Mouse (Mus musculus) liver, postnatal 0 days (tissue): ENCODE data around the gene 4933430I17Rik. TPM values are rescaled to one million over a fixed set of nuclear protein-coding genes. Genes with fewer than 3 reads are reported as not detected.

ENCODE experiments used
- ATAC-seq: fragments of 200-750 bp; cut with Nextera tagmentation; 2 replicates; pipeline ENCODE4 v1.8.0; 2017; ENCODE audit warnings: mild to moderate bottlenecking, moderate library complexity
- DNase-seq: peaks from one replicate; pipeline ENCODE4 v3.0.0-alpha.2; 2016
- H3K27ac ChIP-seq: fragments of 300-500 bp; sonication (generic); 2 replicates; pipeline ENCODE4 v1.5.1; 2014; ENCODE audit warnings: antibody characterized with exemption, moderate library complexity, mild to moderate bottlenecking, low read depth
- H3K27me3 ChIP-seq: fragments of 300-500 bp; sonication (generic); 2 replicates; pipeline ENCODE4 v1.6.1; 2014; ENCODE audit warnings: low read length, control low read depth, mixed read lengths; ENCODE audit not compliant: insufficient read depth
- H3K36me3 ChIP-seq: fragments of 300-500 bp; sonication (generic); replicated peaks from 2 replicates; pipeline ENCODE4 v1.6.1; 2014; ENCODE audit warnings: mild to moderate bottlenecking, control low read depth, low read length, moderate library complexity, mixed read lengths; ENCODE audit not compliant: insufficient read depth
- H3K4me1 ChIP-seq: fragments of 300-500 bp; sonication (generic); 2 replicates; pipeline ENCODE4 v1.6.1; 2014; ENCODE audit warnings: antibody characterized with exemption, mild to moderate bottlenecking, control low read depth; ENCODE audit not compliant: insufficient read depth
- H3K4me2 ChIP-seq: fragments of 300-500 bp; sonication (generic); 2 replicates; pipeline ENCODE4 v1.6.1; 2014; ENCODE audit warnings: low read depth, mild to moderate bottlenecking, low read length, moderate library complexity, mixed read lengths
- H3K4me3 ChIP-seq: fragments of 300-500 bp; sonication (generic); 2 replicates; pipeline ENCODE4 v1.5.1; 2014; ENCODE audit warnings: low read depth, low read length
- H3K9ac ChIP-seq: fragments of 300-500 bp; sonication (generic); replicated peaks from 2 replicates; pipeline ENCODE4 v1.6.1; 2014; ENCODE audit warnings: mild to moderate bottlenecking, moderate library complexity
- H3K9me3 ChIP-seq: fragments of 300-500 bp; sonication (generic); 2 replicates; pipeline ENCODE4 v1.6.1; 2016; ENCODE audit warnings: mild to moderate bottlenecking, control low read depth, low read length, mixed read lengths
- CTCF ChIP-seq: sonication (generic); IDR thresholded peaks from 2 replicates; pipeline ENCODE4 v1.5.1; 2016; ENCODE audit warnings: antibody characterized with exemption, low read depth
- EP300 ChIP-seq: IDR thresholded peaks from 2 replicates; pipeline ENCODE4 v1.6.1; 2016; ENCODE audit warnings: antibody characterized with exemption, low read depth, mild to moderate bottlenecking
- WGBS: fragments of 180-500 bp; shearing (Covaris S2); extraction: QIAGEN DNeasy Blood & Tissue Kit; methylation state at CpG from one replicate; pipeline ENCODE4 v1.1.7; 2014; ENCODE audit not compliant: insufficient replicate concordance; 5-methylcytosine and 5-hydroxymethylcytosine counted together
- polyA plus RNA-seq: library from polyadenylated mRNA; unstranded; fragments of >200 nt; fragmentation: Nextera tagmentation; extraction: Ambion mirVana; gene quantifications from 2 replicates; pipeline ENCODE4 v1.2.1, GENCODE M21; 2015

Gene 4933430I17Rik
- polyA plus RNA-seq, 1 experiment from 2014 or later, result not detected

- H3K4me3 ChIP-seq, result peak overlapping the region; percentile 84
- TF ChIP-seq EP300 (no peak), CTCF (no peak)
- peaks cover 6% of the 10 kb centered on the region; the same call in 1 of the 2 replicates for H3K36me3 ChIP-seq
- peaks cover 24% of the 10 kb centered on the region for H3K4me1 ChIP-seq
- peak overlapping the region; percentile 76 for H3K27ac ChIP-seq
- peak overlapping the region; percentile 79 for H3K9ac ChIP-seq
- ATAC-seq (peak; percentile 91), DNase-seq (peak; percentile 90)
- no peaks in the 10 kb centered on the region for H3K27me3 ChIP-seq
- WGBS, result 2% methylated on average over 38 of the region's 38 CpGs
- peak overlapping the region; percentile 95 for H3K4me2 ChIP-seq
- no peaks in the 10 kb centered on the region for H3K9me3 ChIP-seq
Observed at GRCm38 (mm10) chr4:62501964-62502732, 23.0 kb upstream of the 4933430I17Rik start.

- Histone ChIP-seq H3K27me3 (no peaks in the 10 kb centered on the region), H3K4me3 (no peak overlapping the region), H3K27ac (peak overlapping the region; percentile 76), H3K36me3 (peaks cover 15% of the 10 kb centered on the region), H3K9ac (no peak overlapping the region), H3K4me2 (peak overlapping the region; percentile 28), H3K4me1 (peaks cover 24% of the 10 kb centered on the region), H3K9me3 (no peaks in the 10 kb centered on the region)
- DNase-seq (peak; percentile 18), ATAC-seq (no peak)
- TF ChIP-seq EP300 (no peak), CTCF (no peak)
- WGBS, result 48% methylated on average over 7 of the region's 7 CpGs
Observed at GRCm38 (mm10) chr4:62502969-62503368, 22.2 kb upstream of the 4933430I17Rik start.

- H3K9ac ChIP-seq, result peak within 1 kb of the TSS; percentile 79
- peak; percentile 51 for DNase-seq
- WGBS, result 60% methylated on average over 3 of the region's 3 CpGs
Observed at GRCm38 (mm10) chr4:62503374-62503970, 21.7 kb upstream of the 4933430I17Rik start, which contains the start of gene Hdhd3. Gene Hdhd3 (minus strand): TSS chr4:62503467.

GRCm38 (mm10) chr4:62505991-62506390 is 19.2 kb upstream of the 4933430I17Rik start:
- H3K4me2 ChIP-seq, result no peak overlapping the region
- H3K4me3 ChIP-seq, result no peak overlapping the region
- H3K27me3 ChIP-seq, result no peaks in the 10 kb centered on the region
- no peak overlapping the region for H3K9ac ChIP-seq
- no peak overlapping the region for H3K27ac ChIP-seq
- ATAC-seq (no peak), DNase-seq (no peak)
- H3K9me3 ChIP-seq, result no peaks in the 10 kb centered on the region
- H3K4me1 ChIP-seq, result peaks cover 21% of the 10 kb centered on the region
- 77% methylated on average over 3 of the region's 3 CpGs for WGBS
- no peak for TF ChIP-seq CTCF
- no peak for TF ChIP-seq EP300
- H3K36me3 ChIP-seq, result peaks cover 42% of the 10 kb centered on the region

More at GRCm38 (mm10) chr4:62503374-62503970, 21.7 kb upstream of the 4933430I17Rik start, which contains the start of gene Hdhd3:
- ATAC-seq, result no peak
- H3K27ac ChIP-seq, result peak within 1 kb of the TSS; percentile 76
- peaks cover 24% of the 10 kb centered on the region for H3K4me1 ChIP-seq
- H3K4me3 ChIP-seq, result peak within 1 kb of the TSS; percentile 84
- no peaks in the 10 kb centered on the region for H3K27me3 ChIP-seq
- TF ChIP-seq CTCF (no peak), EP300 (no peak)
- H3K36me3 ChIP-seq, result peaks cover 20% of the 10 kb centered on the region
- H3K4me2 ChIP-seq, result peak within 1 kb of the TSS; percentile 95
- no peaks in the 10 kb centered on the region for H3K9me3 ChIP-seq

GRCm38 (mm10) chr4:62506798-62507197 is 18.4 kb upstream of the 4933430I17Rik start:
- Histone ChIP-seq H3K9ac (no peak overlapping the region), H3K27ac (no peak overlapping the region), H3K4me2 (no peak overlapping the region), H3K36me3 (peaks cover 50% of the 10 kb centered on the region), H3K27me3 (no peaks in the 10 kb centered on the region), H3K9me3 (no peaks in the 10 kb centered on the region), H3K4me3 (no peak overlapping the region), H3K4me1 (peaks cover 20% of the 10 kb centered on the region)
- WGBS, result 49% methylated on average over 2 of the region's 2 CpGs
- TF ChIP-seq EP300, result no peak
- TF ChIP-seq CTCF, result peak; percentile 65
- DNase-seq, result peak; percentile 50
- ATAC-seq, result peak; percentile 20

- WGBS, result 86% methylated on average over 5 of the region's 5 CpGs
- TF ChIP-seq CTCF (no peak), EP300 (no peak)
- H3K9ac ChIP-seq, result no peak overlapping the region
Observed at GRCm38 (mm10) chr4:62508839-62509238, 16.3 kb upstream of the 4933430I17Rik start.

More at GRCm38 (mm10) chr4:62508839-62509238, 16.3 kb upstream of the 4933430I17Rik start:
- Histone ChIP-seq H3K27ac (no peak overlapping the region), H3K9me3 (no peaks in the 10 kb centered on the region), H3K4me1 (peaks cover 4% of the 10 kb centered on the region; the same call in 1 of the 2 replicates), H3K4me3 (no peak overlapping the region), H3K27me3 (no peaks in the 10 kb centered on the region), H3K4me2 (no peak overlapping the region), H3K36me3 (peaks cover 70% of the 10 kb centered on the region)
- ATAC-seq, result no peak
- DNase-seq, result no peak
